Mouse (Mus musculus) testis, adult 2 months (tissue): Measurements from ENCODE around the gene Chit1. TPM values are rescaled to one million over a fixed set of nuclear protein-coding genes. Genes with fewer than 3 reads are reported as not detected.

Experiments used
- H3K27ac ChIP-seq: fragments of 200-500 bp; 2 replicates; pipeline ENCODE4 v1.5.1; 2012; ENCODE audit warnings: low read depth, low read length; ENCODE audit not compliant: control insufficient read depth, insufficient read depth
- H3K27me3 ChIP-seq: fragments of 200-500 bp; 2 replicates; pipeline ENCODE4 v1.6.1; 2012; ENCODE audit warnings: mild to moderate bottlenecking, low read length, moderate library complexity; ENCODE audit not compliant: control insufficient read depth, insufficient read depth
- H3K36me3 ChIP-seq: fragments of 200-500 bp; 2 replicates; pipeline ENCODE4 v1.6.1; 2012; ENCODE audit warnings: mild to moderate bottlenecking, low read length; ENCODE audit not compliant: control insufficient read depth, insufficient read depth
- H3K4me1 ChIP-seq: fragments of 200-500 bp; 2 replicates; pipeline ENCODE4 v1.6.1; 2012; ENCODE audit warnings: low read length; ENCODE audit not compliant: control insufficient read depth, insufficient read depth
- H3K4me3 ChIP-seq: fragments of 200-500 bp; 2 replicates; pipeline ENCODE4 v1.5.1; 2012; ENCODE audit warnings: low read depth, mild to moderate bottlenecking, low read length, moderate library complexity, mixed read lengths; ENCODE audit not compliant: control insufficient read depth
- CTCF ChIP-seq: fragments of 200-500 bp; IDR thresholded peaks from 2 replicates; pipeline ENCODE4 v1.5.1; 2012; ENCODE audit warnings: low read depth, mild to moderate bottlenecking, inconsistent platforms, low read length, moderate library complexity; ENCODE audit not compliant: control insufficient read depth, insufficient read depth, insufficient replicate concordance
- POLR2A ChIP-seq: fragments of 200-500 bp; IDR thresholded peaks from 2 replicates; pipeline ENCODE4 v1.6.1; 2012; ENCODE audit warnings: low read depth, mild to moderate bottlenecking, inconsistent platforms, low read length, moderate library complexity; ENCODE audit not compliant: control insufficient read depth
- polyA plus RNA-seq: library from polyadenylated mRNA; depleted of rRNA; stranded (reverse); fragments of >200 nt; gene quantifications from 2 replicates; pipeline ENCODE4 v1.2.3, GENCODE M21; 2012

The Chit1 gene
- polyA plus RNA-seq, 1 experiment: 8.7 TPM

DNA sequence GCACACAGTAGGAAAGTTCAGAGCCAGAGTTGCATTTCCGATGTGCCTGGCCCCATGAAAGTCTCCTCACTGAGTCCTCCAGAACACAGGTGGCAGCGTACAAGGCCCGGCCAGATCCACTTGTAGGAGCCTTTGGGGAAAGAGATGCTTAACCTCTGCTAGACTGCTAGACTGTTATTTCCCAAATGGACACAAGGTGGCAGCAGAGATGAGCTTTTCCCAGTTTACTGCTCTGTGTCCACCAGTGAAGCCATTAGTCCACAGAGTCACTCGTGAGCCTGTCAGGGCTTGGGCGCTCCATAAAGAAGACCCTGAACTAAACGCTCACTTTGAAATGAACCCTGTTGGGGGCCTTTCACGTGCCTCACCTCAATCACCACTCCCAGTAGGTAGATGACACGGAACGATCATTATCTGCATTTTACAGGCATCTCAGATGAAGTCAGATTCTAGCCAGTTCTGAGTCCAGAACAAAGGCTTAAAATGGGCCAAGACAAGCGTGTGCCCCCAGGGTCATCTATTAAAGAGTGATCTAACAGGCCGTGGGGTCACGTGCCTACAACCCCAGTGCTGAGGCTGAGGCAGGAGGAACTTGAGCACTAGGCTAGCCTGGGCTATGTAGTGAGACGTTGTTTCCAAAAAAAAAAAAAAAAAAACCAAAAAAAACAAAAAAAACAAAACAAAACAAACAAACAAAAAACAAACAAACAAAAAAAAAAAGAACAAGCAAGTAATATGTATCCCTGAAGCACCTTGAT, 40.8 kb downstream of the Chit1 start:
- no peaks in the 10 kb centered on the region for H3K4me1 ChIP-seq
- TF ChIP-seq POLR2A (no peak), CTCF (peak; percentile 70; the same call in 1 of the 2 replicates)

DNA sequence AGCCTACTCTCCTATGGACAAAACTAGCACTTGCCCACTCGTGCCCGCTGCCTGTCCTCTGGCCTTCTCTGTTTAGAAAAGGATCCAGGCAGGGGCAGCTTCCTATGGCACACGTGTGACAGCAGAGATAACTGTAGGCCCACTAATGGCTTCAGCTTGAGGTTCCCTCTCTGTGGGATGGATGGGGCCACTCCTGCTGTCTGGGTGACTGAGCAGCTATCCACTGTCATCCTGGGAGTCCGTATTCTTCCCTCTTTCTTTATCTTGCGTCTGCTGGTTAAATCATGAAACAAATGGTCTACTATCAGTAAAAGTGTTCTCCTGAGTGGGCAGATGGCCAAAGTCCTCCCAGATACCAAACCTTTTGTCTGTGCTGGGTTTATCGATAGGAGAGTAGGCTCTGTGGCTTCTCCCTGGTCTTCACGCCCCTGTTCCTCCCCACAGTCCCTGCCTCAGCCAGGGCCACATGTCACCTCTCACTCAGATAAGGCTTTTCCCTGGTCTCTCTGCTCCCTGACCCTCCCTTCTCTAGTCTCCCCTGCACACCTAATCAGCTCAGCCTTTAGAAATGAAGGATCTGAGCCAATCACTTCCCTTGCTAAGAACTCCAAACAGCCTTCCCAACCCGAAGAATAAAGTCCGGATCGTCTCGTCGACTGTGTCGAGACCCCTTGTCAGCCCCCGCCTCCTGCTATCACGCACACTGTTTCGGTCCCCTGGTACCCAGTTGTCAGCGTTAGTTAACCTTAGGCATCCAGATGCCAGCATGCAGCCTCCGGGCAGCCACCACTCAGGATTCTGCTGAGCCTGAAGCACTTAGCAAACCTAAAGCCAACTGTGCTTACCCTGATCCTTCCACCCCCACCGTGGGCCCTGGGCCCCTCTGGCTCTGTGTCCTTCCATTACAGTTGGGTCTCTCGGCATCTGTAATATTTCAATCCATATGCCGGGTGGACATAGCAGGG, 41.9 kb downstream of the Chit1 start:
- H3K36me3 ChIP-seq: no peaks in the 10 kb centered on the region
- TF ChIP-seq POLR2A (no peak), CTCF (no peak)
- H3K27ac ChIP-seq: no peak overlapping the region
- H3K4me1 ChIP-seq: no peaks in the 10 kb centered on the region
- no peaks in the 10 kb centered on the region for H3K27me3 ChIP-seq
- H3K4me3 ChIP-seq: no peak overlapping the region

More for the DNA sequence above, 40.8 kb downstream of the Chit1 start:
- Histone ChIP-seq H3K4me3 (no peak overlapping the region), H3K36me3 (no peaks in the 10 kb centered on the region), H3K27me3 (no peaks in the 10 kb centered on the region), H3K27ac (no peak overlapping the region)

DNA sequence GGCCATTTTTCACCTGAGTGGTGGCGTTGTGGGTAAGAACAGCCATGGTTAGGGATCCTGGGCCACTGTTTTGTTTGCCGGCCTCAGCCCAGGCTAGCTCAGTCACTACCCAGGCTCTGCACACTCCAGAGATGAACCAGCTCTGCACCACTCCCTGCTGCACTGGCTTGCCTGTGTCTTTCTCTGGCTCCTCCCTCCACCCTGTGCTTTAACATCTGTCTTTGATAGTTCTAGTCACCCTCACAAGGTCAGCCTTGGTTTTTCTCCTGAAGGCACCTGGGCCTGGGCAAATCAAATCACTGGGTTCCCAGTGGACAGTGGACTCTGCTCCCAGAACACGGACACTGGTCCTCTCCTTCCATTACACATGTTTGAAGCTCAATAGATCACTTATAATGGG, 43.1 kb downstream of the Chit1 start:
- Histone ChIP-seq H3K4me1 (no peaks in the 10 kb centered on the region), H3K36me3 (no peaks in the 10 kb centered on the region), H3K27me3 (no peaks in the 10 kb centered on the region), H3K27ac (no peak overlapping the region), H3K4me3 (no peak overlapping the region)
- TF ChIP-seq CTCF: no peak
- no peak for TF ChIP-seq POLR2A

DNA sequence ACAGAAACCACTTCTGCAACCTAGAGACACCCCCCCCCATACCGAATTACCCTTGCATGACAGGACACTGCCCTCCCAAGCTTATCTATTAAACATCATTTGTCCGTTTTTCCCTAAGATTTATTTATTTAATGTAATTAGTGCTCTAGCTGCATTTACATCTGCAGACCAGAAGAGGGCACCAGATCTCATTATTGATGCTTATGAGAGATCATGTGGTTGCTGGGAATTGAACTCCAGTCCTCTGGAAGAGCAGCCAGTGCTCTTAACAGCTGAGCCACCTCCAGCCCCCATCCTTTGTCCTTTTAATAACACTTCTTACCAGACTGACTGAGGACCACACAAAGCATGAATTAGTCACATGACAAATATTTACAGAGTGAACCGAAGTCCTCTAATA, 43.6 kb downstream of the Chit1 start:
- no peak for TF ChIP-seq CTCF
- no peak for TF ChIP-seq POLR2A
- H3K27ac ChIP-seq: no peak overlapping the region
- H3K27me3 ChIP-seq: no peaks in the 10 kb centered on the region
- no peaks in the 10 kb centered on the region for H3K36me3 ChIP-seq
- H3K4me3 ChIP-seq: no peak overlapping the region
- H3K4me1 ChIP-seq: no peaks in the 10 kb centered on the region

DNA sequence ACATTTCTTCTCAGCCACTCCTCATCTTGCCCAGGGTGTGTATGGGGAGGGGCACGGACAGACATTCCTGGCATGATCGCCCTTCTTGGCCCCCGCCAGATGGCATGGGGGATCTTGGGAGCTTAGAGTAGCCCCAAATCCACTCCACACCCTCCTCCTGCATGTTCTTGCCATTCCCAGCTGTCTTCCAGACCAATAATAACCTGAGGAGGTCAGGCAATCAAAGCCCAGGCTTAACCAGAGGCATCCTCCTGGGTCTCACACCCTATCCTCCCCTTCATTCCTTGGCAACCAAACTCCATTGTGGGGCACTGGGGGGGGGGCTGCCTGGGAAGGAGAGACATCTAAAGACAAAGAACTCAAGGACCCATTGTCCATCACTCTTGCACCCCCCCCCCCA, 49.4 kb downstream of the Chit1 start:
- Histone ChIP-seq H3K4me3 (no peak overlapping the region), H3K4me1 (no peaks in the 10 kb centered on the region), H3K27me3 (no peaks in the 10 kb centered on the region), H3K36me3 (no peaks in the 10 kb centered on the region), H3K27ac (no peak overlapping the region)
- TF ChIP-seq CTCF (no peak), POLR2A (no peak)

DNA sequence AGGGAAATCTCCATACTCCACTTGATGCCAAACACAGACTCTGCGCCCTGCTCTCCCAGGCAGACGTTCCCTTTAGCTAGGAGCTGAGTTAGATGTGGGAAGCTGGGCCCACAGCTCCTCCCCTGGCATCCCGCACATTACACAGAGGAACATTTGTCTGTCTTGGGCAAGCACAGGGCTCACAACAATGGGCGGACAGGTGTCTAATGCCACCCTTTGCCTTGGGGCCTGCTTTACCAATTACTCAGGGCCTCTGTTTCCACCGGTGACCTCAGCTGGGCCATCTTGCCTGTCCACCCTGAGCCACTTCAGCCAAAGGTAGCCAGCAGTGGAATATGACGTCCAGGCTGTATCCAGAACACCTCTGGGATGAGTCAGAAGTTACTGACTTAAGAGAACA, 50.4 kb downstream of the Chit1 start:
- no peaks in the 10 kb centered on the region for H3K4me1 ChIP-seq
- no peaks in the 10 kb centered on the region for H3K36me3 ChIP-seq
- no peak overlapping the region for H3K27ac ChIP-seq
- H3K27me3 ChIP-seq: no peaks in the 10 kb centered on the region
- TF ChIP-seq CTCF: no peak
- H3K4me3 ChIP-seq: no peak overlapping the region

DNA sequence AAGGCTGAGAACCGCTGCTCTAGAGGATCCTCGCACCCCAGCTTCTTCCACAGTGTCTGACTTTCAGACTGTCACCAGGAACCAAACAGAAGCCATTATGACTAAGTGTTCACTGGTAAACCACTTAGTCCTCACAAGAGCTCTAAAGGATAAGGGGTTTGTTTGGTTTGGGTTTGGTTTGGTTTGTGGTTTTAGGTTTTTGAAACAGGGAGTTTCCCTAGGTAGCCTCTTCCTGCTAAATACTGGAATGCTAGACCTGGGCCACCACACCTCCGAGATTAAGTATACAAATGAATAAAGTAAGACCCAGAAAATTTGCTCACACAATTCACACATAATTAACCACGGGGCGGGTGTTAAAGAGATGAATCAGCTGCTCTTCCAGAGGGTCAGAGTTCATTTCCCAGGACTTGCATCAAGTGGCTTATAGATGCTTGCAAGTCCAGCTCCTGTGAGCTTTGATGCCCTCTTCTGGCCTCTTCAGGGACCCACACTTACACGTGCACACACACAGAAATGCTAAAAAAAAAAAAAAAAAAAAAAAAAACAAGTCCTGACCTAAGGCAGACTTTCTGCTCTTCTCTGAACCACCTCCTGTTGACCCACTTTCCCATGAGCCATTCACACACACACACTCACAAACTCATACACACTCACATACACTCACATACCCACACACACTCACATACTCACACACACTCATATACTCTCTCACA, 51.6 kb downstream of the Chit1 start:
- Histone ChIP-seq H3K36me3 (no peaks in the 10 kb centered on the region), H3K4me3 (no peak overlapping the region), H3K4me1 (no peaks in the 10 kb centered on the region), H3K27me3 (no peaks in the 10 kb centered on the region), H3K27ac (no peak overlapping the region)
- no peak for TF ChIP-seq CTCF
- no peak for TF ChIP-seq POLR2A
